In the genomic region with DNA sequence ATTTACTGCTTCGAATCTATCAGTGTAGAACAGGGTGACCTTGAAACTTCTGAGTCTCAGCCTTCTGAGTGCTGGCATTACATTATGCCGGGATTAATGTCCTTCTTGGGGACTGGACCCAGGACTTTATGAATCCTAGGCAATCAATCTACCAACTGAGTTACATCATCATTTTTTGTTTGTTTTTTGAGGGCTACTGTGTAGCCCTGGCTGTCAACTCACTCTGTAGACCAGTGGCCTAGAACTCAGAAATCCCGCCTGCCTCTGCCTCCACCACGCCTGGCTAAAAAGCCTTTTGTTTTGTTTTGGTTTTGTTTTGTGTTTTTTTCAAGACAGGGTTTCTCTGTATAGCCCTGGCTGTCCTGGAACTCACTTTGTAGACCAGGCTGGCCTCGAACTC, we compare ENCODE assay signal across 7 mouse cellular contexts. TPM values are rescaled to one million over a fixed set of nuclear protein-coding genes. Genes with fewer than 3 reads are reported as not detected.
DNase-seq lines count a peak whose midpoint lies in the region; ATAC-seq and TF ChIP-seq lines count a peak whose summit lies in the region.

No protein-coding gene starts in this region.

- no peak for TF ChIP-seq CTCF in lung, adult 2 months (IDR thresholded peaks at IDR 0.05; ENCODE audit: insufficient read depth, low read length)

- DNase-seq in lung, postnatal 4 days = no peak
- DNase-seq in forebrain, embryonic 10.5 days (ENCODE audit: extremely low spot score, low spot score) = no peak
- DNase-seq in splenic B cell, adult 2 months (ENCODE audit: low read depth, low spot score) = peak; percentile 22
- DNase-seq in lung, adult 2 months = no peak
- DNase-seq in retina, embryonic 14.5 days (ENCODE audit: low spot score) = no peak

- H3K9me3 ChIP-seq in lung, embryonic 16.5 days (ENCODE audit: control insufficient read depth, low read length) = no peaks in the 10 kb centered on the region
- no peaks in the 10 kb centered on the region for H3K9me3 ChIP-seq in forebrain, embryonic 10.5 days
- H3K9me3 ChIP-seq in limb, embryonic 12.5 days = no peaks in the 10 kb centered on the region

- WGBS in lung, embryonic 16.5 days = 76% methylated on average over 5 of the region's 5 CpGs
- 84% methylated on average over 5 of the region's 5 CpGs for WGBS in forebrain, embryonic 10.5 days
- 89% methylated on average over 5 of the region's 5 CpGs for WGBS in limb, embryonic 12.5 days
- 70% methylated on average over 5 of the region's 5 CpGs for WGBS in lung, adult 2 months

- peak overlapping the region; percentile 99 for H3K4me3 ChIP-seq in lung, embryonic 16.5 days (ENCODE audit: low read length)
- H3K4me3 ChIP-seq in forebrain, embryonic 10.5 days = peak overlapping the region; percentile 89
- peak overlapping the region; percentile 95 for H3K4me3 ChIP-seq in limb, embryonic 12.5 days (replicated peaks)
- H3K4me3 ChIP-seq in lung, adult 2 months (replicated peaks; ENCODE audit: extremely low read depth, low read depth, low read length) = no peak overlapping the region

- ATAC-seq in lung, embryonic 16.5 days (ENCODE audit: low read depth) = no peak
- no peak for ATAC-seq in limb, embryonic 12.5 days (ENCODE audit: insufficient number of reproducible peaks, insufficient read depth, low FRiP score, low TSS enrichment, low read depth)

- no peaks in the 10 kb centered on the region for H3K27me3 ChIP-seq in lung, embryonic 16.5 days (ENCODE audit: control insufficient read depth, insufficient read depth, low read depth, low read length)
- H3K27me3 ChIP-seq in forebrain, embryonic 10.5 days (ENCODE audit: poor library complexity, severe bottlenecking) = no peaks in the 10 kb centered on the region
- no peaks in the 10 kb centered on the region for H3K27me3 ChIP-seq in limb, embryonic 12.5 days
- no peaks in the 10 kb centered on the region for H3K27me3 ChIP-seq in splenic B cell, adult 2 months (ENCODE audit: control insufficient read depth, insufficient read depth, low read length, poor library complexity, severe bottlenecking)

- H3K9ac ChIP-seq in lung, embryonic 16.5 days (ENCODE audit: low read length) = peak overlapping the region; percentile 54
- H3K9ac ChIP-seq in limb, embryonic 12.5 days (replicated peaks) = no peak overlapping the region

- peaks cover 9% of the 10 kb centered on the region for H3K4me1 ChIP-seq in lung, embryonic 16.5 days (replicated peaks; ENCODE audit: control insufficient read depth, insufficient read depth, low read length)
- H3K4me1 ChIP-seq in forebrain, embryonic 10.5 days = peaks cover 16% of the 10 kb centered on the region
- H3K4me1 ChIP-seq in limb, embryonic 12.5 days (replicated peaks) = peaks cover 6% of the 10 kb centered on the region
- peaks cover 4% of the 10 kb centered on the region; the same call in 1 of the 2 replicates for H3K4me1 ChIP-seq in lung, adult 2 months (ENCODE audit: control insufficient read depth, insufficient read depth, low read length)

- peak overlapping the region; percentile 42 for H3K4me2 ChIP-seq in lung, embryonic 16.5 days (ENCODE audit: low read depth, low read length)
- H3K4me2 ChIP-seq in limb, embryonic 12.5 days = peak overlapping the region; percentile 75

- peaks cover 4% of the 10 kb centered on the region; the same call in 1 of the 2 replicates for H3K36me3 ChIP-seq in lung, embryonic 16.5 days (ENCODE audit: control insufficient read depth, insufficient read depth, low read length)
- peaks cover 17% of the 10 kb centered on the region for H3K36me3 ChIP-seq in forebrain, embryonic 10.5 days (replicated peaks)
- H3K36me3 ChIP-seq in limb, embryonic 12.5 days = no peaks in the 10 kb centered on the region
- H3K36me3 ChIP-seq in splenic B cell, adult 2 months (ENCODE audit: control insufficient read depth, insufficient read depth, low read length, poor library complexity, severe bottlenecking) = 0 out of 2 replicates have a peak, but pooled peaks cover 2% of the 10 kb centered on the region

- TF ChIP-seq POLR2A in lung, adult 2 months (IDR thresholded peaks at IDR 0.05; ENCODE audit: borderline replicate concordance, extremely low read depth, low read depth, low read length) = no peak

- H3K27ac ChIP-seq in lung, embryonic 16.5 days (ENCODE audit: low read length) = peak overlapping the region; percentile 99
- peak overlapping the region; percentile 96 for H3K27ac ChIP-seq in forebrain, embryonic 10.5 days
- peak overlapping the region; percentile 98 for H3K27ac ChIP-seq in limb, embryonic 12.5 days

RNA-seq across cellular contexts. Expression of gene Snx3, which starts 0.7 kb away (rescaled TPM):
- polyA plus RNA-seq in lung, embryonic 16.5 days (2015; fragmentation: Nextera tagmentation; extraction: Ambion mirVana) = 394 and 405 TPM in 2 replicates
- 260 and 270 TPM in 2 replicates for polyA plus RNA-seq in forebrain, embryonic 10.5 days (2016; fragmentation: Nextera tagmentation; extraction: Ambion mirVana)
- polyA plus RNA-seq in limb, embryonic 12.5 days (2016; fragmentation: Nextera tagmentation; extraction: Ambion mirVana) = 243 and 244 TPM in 2 replicates
- 236 and 380 TPM in 2 replicates for polyA plus RNA-seq in lung, adult 2 months (2012; rRNA removed)

RNA-seq across cellular contexts. Expression of gene Afg1l, which starts 22.8 kb away (rescaled TPM):
- polyA plus RNA-seq in lung, embryonic 16.5 days (2015; fragmentation: Nextera tagmentation; extraction: Ambion mirVana) = 9.6 and 12.3 TPM in 2 replicates
- 3.6 TPM in 2 replicates for polyA plus RNA-seq in forebrain, embryonic 10.5 days (2016; fragmentation: Nextera tagmentation; extraction: Ambion mirVana)
- polyA plus RNA-seq in limb, embryonic 12.5 days (2016; fragmentation: Nextera tagmentation; extraction: Ambion mirVana) = 5.3 and 5.4 TPM in 2 replicates
- 5.0 and 7.7 TPM in 2 replicates for polyA plus RNA-seq in lung, adult 2 months (2012; rRNA removed)
